Mouse (Mus musculus) CH12.LX (cell line): Measurements from ENCODE around the gene Gm45618. TPM values are rescaled to one million over a fixed set of nuclear protein-coding genes. Genes with fewer than 3 reads are reported as not detected.

ENCODE experiments used
- DNase-seq: peaks from one replicate; pipeline ENCODE4 v3.0.0-alpha.2; 2013; ENCODE audit errors: extremely low read depth
- H3K27ac ChIP-seq: 2 replicates; pipeline ENCODE4 v1.5.1; 2012; ENCODE audit warnings: low read depth, mild to moderate bottlenecking, control low read depth, moderate library complexity; ENCODE audit not compliant: insufficient read depth
- H3K27me3 ChIP-seq: replicated peaks from 2 replicates; pipeline ENCODE3; 2012; ENCODE audit warnings: inconsistent platforms
- H3K36me3 ChIP-seq, 2 experiments: replicated peaks in 1 of 2; 2 replicates each; pipeline versions ENCODE3 to v1.6.1; 2012; ENCODE audit warnings: inconsistent platforms in 1 of 2, low read length in 1 of 2, mild to moderate bottlenecking in 1 of 2, mixed read lengths in 1 of 2, moderate library complexity in 1 of 2; ENCODE audit not compliant: control insufficient read depth in 1 of 2, insufficient read depth in 1 of 2
- H3K4me1 ChIP-seq, 2 experiments: 2 replicates each; pipeline ENCODE4 v1.6.1; 2012; ENCODE audit warnings: inconsistent platforms in 1 of 2, moderate library complexity in 1 of 2; ENCODE audit not compliant: insufficient read depth in 2 of 2, control insufficient read depth in 1 of 2
- H3K4me2 ChIP-seq: 2 replicates; pipeline ENCODE4 v1.6.1; 2012; ENCODE audit warnings: low read depth, mild to moderate bottlenecking, control low read depth; ENCODE audit not compliant: poor library complexity, insufficient read depth, severe bottlenecking
- H3K4me3 ChIP-seq, 3 experiments: fragments of 150-350 bp in 1 of 3; sonication (generic) in 1 of 3; replicated peaks in 1 of 3; 2 replicates each; pipeline versions ENCODE3 to v1.5.1; 2011 to 2012; ENCODE audit warnings: low read depth in 2 of 3, low read length in 2 of 3, mild to moderate bottlenecking in 2 of 3, moderate library complexity in 2 of 3, control low read depth in 1 of 3, improper control_type of control experiment in 1 of 3, inconsistent platforms in 1 of 3, mixed read lengths in 1 of 3; ENCODE audit not compliant: poor library complexity in 1 of 3
- H3K79me2 ChIP-seq: replicated peaks from 2 replicates; pipeline ENCODE4 v1.6.1; 2012; ENCODE audit warnings: mild to moderate bottlenecking, moderate library complexity; ENCODE audit not compliant: control insufficient read depth, poor library complexity, insufficient read depth, severe bottlenecking; ENCODE audit errors: extremely low read depth
- H3K9ac ChIP-seq: 2 replicates; pipeline ENCODE4 v1.6.1; 2012; ENCODE audit warnings: low read depth, mild to moderate bottlenecking, control low read depth, moderate library complexity; ENCODE audit not compliant: insufficient read depth
- H3K9me3 ChIP-seq: replicated peaks from 2 replicates; pipeline ENCODE3; 2012; ENCODE audit warnings: low read length, inconsistent platforms, mixed read lengths
- BHLHE40 ChIP-seq: IDR thresholded peaks from 2 replicates; pipeline ENCODE4 v1.6.1; 2011; ENCODE audit warnings: mild to moderate bottlenecking, low read depth, low read length, improper control_type of control experiment
- CHD1 ChIP-seq: IDR thresholded peaks from 2 replicates; pipeline ENCODE4 v1.6.1; 2012; ENCODE audit warnings: low read depth, low read length, improper control_type of control experiment, inconsistent platforms
- CHD2 ChIP-seq: IDR thresholded peaks from 2 replicates; pipeline ENCODE4 v1.6.1; 2011; ENCODE audit warnings: low read length, improper control_type of control experiment
- CTCF ChIP-seq, 2 experiments: IDR thresholded peaks in 1 of 2; conservative IDR thresholded peaks in 1 of 2; 2 replicates each; pipeline ENCODE4 v1.5.1; 2011 to 2012; ENCODE audit warnings: low read depth in 2 of 2, low read length in 2 of 2, improper control_type of control experiment in 1 of 2, inconsistent platforms in 1 of 2, mild to moderate bottlenecking in 1 of 2, moderate library complexity in 1 of 2
- E2F4 ChIP-seq: IDR thresholded peaks from 2 replicates; pipeline ENCODE4 v1.6.1; 2011; ENCODE audit warnings: low read depth, low read length, improper control_type of control experiment; ENCODE audit not compliant: insufficient replicate concordance
- ELF1 ChIP-seq: IDR thresholded peaks from 2 replicates; pipeline ENCODE4 v1.6.1; 2014; ENCODE audit warnings: low read depth, mild to moderate bottlenecking, inconsistent platforms, low read length, improper control_type of control experiment
- ETS1 ChIP-seq: conservative IDR thresholded peaks from 2 replicates; pipeline ENCODE4 v1.6.1; 2012; ENCODE audit warnings: low read depth, mild to moderate bottlenecking, inconsistent platforms, low read length, improper control_type of control experiment, moderate library complexity
- GABPA ChIP-seq: IDR thresholded peaks from 2 replicates; pipeline ENCODE4 v1.6.1; 2012; ENCODE audit warnings: low read depth, low read length, improper control_type of control experiment, inconsistent platforms; ENCODE audit not compliant: insufficient replicate concordance
- HCFC1 ChIP-seq: IDR thresholded peaks from 2 replicates; pipeline ENCODE4 v1.6.1; 2012; ENCODE audit warnings: low read depth, mild to moderate bottlenecking, inconsistent platforms, low read length, improper control_type of control experiment
- JUN ChIP-seq: IDR thresholded peaks from 2 replicates; pipeline ENCODE4 v1.6.1; 2011; ENCODE audit warnings: low read depth, mild to moderate bottlenecking, low read length, improper control_type of control experiment, moderate library complexity; ENCODE audit not compliant: insufficient read depth
- JUND ChIP-seq: conservative IDR thresholded peaks from 2 replicates; pipeline ENCODE4 v1.6.1; 2011; ENCODE audit warnings: low read depth, low read length, improper control_type of control experiment
- KAT2A ChIP-seq: IDR thresholded peaks from 2 replicates; pipeline ENCODE4 v1.6.1; 2012; ENCODE audit warnings: low read length, improper control_type of control experiment, inconsistent platforms; ENCODE audit not compliant: insufficient replicate concordance
- MAX ChIP-seq: IDR thresholded peaks from 2 replicates; pipeline ENCODE4 v1.6.1; 2011; ENCODE audit warnings: low read length, improper control_type of control experiment
- MEF2A ChIP-seq: IDR thresholded peaks from 2 replicates; pipeline ENCODE4 v1.6.1; 2014; ENCODE audit warnings: low read depth, mild to moderate bottlenecking, inconsistent platforms, low read length, improper control_type of control experiment, borderline replicate concordance
- MXI1 ChIP-seq: IDR thresholded peaks from 2 replicates; pipeline ENCODE4 v1.6.1; 2011; ENCODE audit warnings: mild to moderate bottlenecking, low read depth, low read length, improper control_type of control experiment
- MYC ChIP-seq: IDR thresholded peaks from 2 replicates; pipeline ENCODE4 v1.6.1; 2011; ENCODE audit warnings: low read depth, mild to moderate bottlenecking, improper control_type of control experiment, low read length
- PAX5 ChIP-seq: IDR thresholded peaks from 2 replicates; pipeline ENCODE4 v1.6.1; 2012; ENCODE audit warnings: low read length, inconsistent platforms, mixed read lengths
- POLR2AphosphoS2 ChIP-seq: IDR thresholded peaks from 2 replicates; pipeline ENCODE4 v1.6.1; 2011; ENCODE audit warnings: low read depth, low read length, improper control_type of control experiment
- RCOR1 ChIP-seq: conservative IDR thresholded peaks from 2 replicates; pipeline ENCODE4 v1.6.1; 2012; ENCODE audit warnings: low read depth, mild to moderate bottlenecking, inconsistent platforms, low read length, improper control_type of control experiment
- SIN3A ChIP-seq: IDR thresholded peaks from 2 replicates; pipeline ENCODE4 v1.6.1; 2012; ENCODE audit warnings: low read length, improper control_type of control experiment, inconsistent platforms
- SMC3 ChIP-seq: IDR thresholded peaks from 2 replicates; pipeline ENCODE4 v1.6.1; 2011; ENCODE audit warnings: low read depth, low read length, improper control_type of control experiment
- TBP ChIP-seq: conservative IDR thresholded peaks from 2 replicates; pipeline ENCODE4 v1.6.1; 2011; ENCODE audit warnings: low read depth, low read length, improper control_type of control experiment
- USF1 ChIP-seq: IDR thresholded peaks from 2 replicates; pipeline ENCODE4 v1.6.1; 2014; ENCODE audit warnings: low read depth, mild to moderate bottlenecking, inconsistent platforms, low read length, improper control_type of control experiment
- USF2 ChIP-seq: conservative IDR thresholded peaks from 2 replicates; pipeline ENCODE4 v1.6.1; 2011; ENCODE audit warnings: low read depth, low read length, improper control_type of control experiment
- ZC3H11A ChIP-seq: IDR thresholded peaks from 2 replicates; pipeline ENCODE4 v1.6.1; 2012; ENCODE audit warnings: low read depth, mild to moderate bottlenecking, inconsistent platforms, low read length, improper control_type of control experiment
- ZKSCAN1 ChIP-seq: IDR thresholded peaks from 2 replicates; pipeline ENCODE4 v1.6.1; 2012; ENCODE audit warnings: low read depth, inconsistent platforms, low read length, improper control_type of control experiment, borderline replicate concordance
- ZNF384 ChIP-seq: IDR thresholded peaks from 2 replicates; pipeline ENCODE4 v1.6.1; 2012; ENCODE audit warnings: low read depth, low read length, improper control_type of control experiment, inconsistent platforms
- dilution Hi-C: fragments of 300-500 bp; cut with MboI; formaldehyde crosslinking; loops from 2 replicates; pipeline ENCODE4 v1.14.3; 2020; ENCODE audit warnings: low sequenced_read_pairs; ENCODE audit not compliant: extremely low pct_unique_long_range_greater_than_20kb, extremely low pct_ligation_motif_present
- in situ Hi-C: fragments of 300-500 bp; cut with MboI; formaldehyde crosslinking; loops from 3 replicates; pipeline ENCODE4 v1.14.3; 2019; ENCODE audit warnings: low sequenced_read_pairs, low pct_ligation_motif_present, low pct_unique_long_range_greater_than_20kb, mixed read lengths
- polyA plus RNA-seq: library from polyadenylated mRNA; unstranded; fragments of >175 nt; gene quantifications from 2 replicates; pipeline ENCODE4 v1.2.1, GENCODE M21; 2012; ENCODE audit warnings: low read depth; ENCODE audit not compliant: insufficient read length
- total RNA-seq, 2 experiments: library from RNA; depleted of rRNA; stranded (reverse); fragments of 300-350 nt in 1 of 2; fragments of >200 nt in 1 of 2; gene quantifications; 2 replicates each; pipeline ENCODE4 v1.2.3; 2012 to 2014

The Gm45618 gene
- total and polyA plus RNA-seq, 3 experiments = not detected

GRCm38 (mm10) chr7:142081736-142082135 lies 38.8 kb downstream of the Gm45618 start:
- dilution Hi-C loops = no loop called here
- Histone ChIP-seq H3K27me3 (peaks cover 59% of the 10 kb centered on the region), H3K9me3 (no peaks in the 10 kb centered on the region), H3K4me2 (no peak overlapping the region), H3K9ac (no peak overlapping the region), H3K27ac (no peak overlapping the region), H3K4me3 (no peak overlapping the region), H3K79me2 (no peaks in the 10 kb centered on the region), H3K36me3 (peaks cover 13 to 27% of the 10 kb centered on the region in 2 experiments), H3K4me1 (no peaks in the 10 kb centered on the region)
- in situ Hi-C loops = no loop called here
- DNase-seq = no peak
- TF ChIP-seq JUN (no peak), RCOR1 (no peak), ZC3H11A (no peak), MXI1 (no peak), ZNF384 (no peak), MEF2A (no peak), ZKSCAN1 (no peak), MAX (no peak), E2F4 (no peak), JUND (no peak), CTCF (conservative IDR thresholded peaks at IDR 0.05 in 1 of 2, IDR thresholded peaks at IDR 0.05 in 1 of 2; ENCODE audit: low read depth in 2 of 2, low read length in 2 of 2) (no peak), ETS1 (no peak)

- no peak for TF ChIP-seq TBP
- no peak for TF ChIP-seq USF2
- no peak for TF ChIP-seq POLR2AphosphoS2
- TF ChIP-seq CTCF (conservative IDR thresholded peaks at IDR 0.05 in 1 of 2, IDR thresholded peaks at IDR 0.05 in 1 of 2; ENCODE audit: low read depth in 2 of 2, low read length in 2 of 2) = no peak
- no peak for TF ChIP-seq KAT2A
- TF ChIP-seq SMC3 = no peak
- TF ChIP-seq CHD1 = no peak
- TF ChIP-seq PAX5 = no peak
- no peak for TF ChIP-seq GABPA
- TF ChIP-seq CHD2 = no peak
- no peak for TF ChIP-seq BHLHE40
- TF ChIP-seq JUN = no peak
- no peak for TF ChIP-seq ELF1
- no peak for TF ChIP-seq ZNF384
- TF ChIP-seq HCFC1 = no peak
- no peak for TF ChIP-seq MYC
- TF ChIP-seq USF1 = no peak
- TF ChIP-seq ZC3H11A = no peak
- TF ChIP-seq MAX = no peak
- no peak for TF ChIP-seq SIN3A
- TF ChIP-seq, all 38 proteins: peak for 0
- Histone ChIP-seq H3K27me3 (peaks cover 66% of the 10 kb centered on the region), H3K36me3 (peaks cover 13 to 24% of the 10 kb centered on the region in 2 experiments), H3K79me2 (no peaks in the 10 kb centered on the region), H3K27ac (no peak overlapping the region), H3K9ac (no peak overlapping the region), H3K4me1 (no peaks in the 10 kb centered on the region), H3K9me3 (no peaks in the 10 kb centered on the region), H3K4me3 (no peak overlapping the region), H3K4me2 (no peak overlapping the region)
- DNase-seq = no peak
- dilution Hi-C loops = no loop called here
- in situ Hi-C loops = no loop called here
Observed at GRCm38 (mm10) chr7:142080876-142081275, 39.7 kb downstream of the Gm45618 start.
